Mouse (Mus musculus): ENCODE results near the gene Sdk1.

Sdk1 gene

DNA sequence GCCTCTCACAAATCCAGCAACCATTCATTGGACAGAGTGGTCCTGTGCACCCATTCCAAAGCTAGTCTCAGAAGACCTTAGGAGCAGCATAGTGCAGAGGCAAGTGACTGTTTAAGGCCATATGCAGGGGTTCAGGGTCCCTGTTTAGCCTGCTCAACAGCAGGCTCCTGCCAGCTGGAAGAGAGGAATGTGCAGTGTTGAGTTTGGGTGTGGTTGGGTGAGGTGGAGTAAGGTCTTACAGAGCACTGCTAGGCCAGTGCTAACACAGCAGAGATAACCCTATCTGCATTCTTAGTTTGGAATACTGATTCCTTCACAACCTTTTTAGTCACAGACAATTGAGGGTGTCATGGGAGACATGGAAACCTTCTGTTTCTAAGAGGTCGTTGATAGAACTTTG lies 206.0 kb downstream of the Sdk1 start:
- CTCF ChIA-PET, result no interaction called here

GRCm38 (mm10) chr5:141463417-141463816 lies 222.1 kb downstream of the Sdk1 start:
- CTCF ChIA-PET, result no interaction called here

GRCm38 (mm10) chr5:141468821-141469220 lies 227.5 kb downstream of the Sdk1 start:
- CTCF ChIA-PET, result no interaction called here

DNA sequence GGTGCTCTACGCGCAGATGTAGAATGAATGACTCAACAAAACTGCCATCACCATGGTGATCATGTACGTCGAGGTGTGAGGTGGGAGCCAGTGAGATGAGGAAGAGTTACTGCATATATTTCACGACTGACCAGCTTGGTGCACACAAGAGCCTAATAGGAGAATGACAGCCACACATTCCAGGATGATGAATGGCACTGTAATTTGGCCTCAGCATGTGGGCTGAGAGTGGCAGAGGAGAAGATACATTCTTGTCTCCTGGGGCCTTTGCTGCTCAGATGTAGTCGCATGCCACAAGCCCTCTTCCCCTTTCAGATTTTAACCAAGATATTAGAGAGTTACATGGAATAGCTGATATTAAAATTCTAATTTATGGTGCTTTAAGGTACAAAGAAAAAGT lies 264.0 kb downstream of the Sdk1 start:
- CTCF ChIA-PET, result no interaction called here

DNA sequence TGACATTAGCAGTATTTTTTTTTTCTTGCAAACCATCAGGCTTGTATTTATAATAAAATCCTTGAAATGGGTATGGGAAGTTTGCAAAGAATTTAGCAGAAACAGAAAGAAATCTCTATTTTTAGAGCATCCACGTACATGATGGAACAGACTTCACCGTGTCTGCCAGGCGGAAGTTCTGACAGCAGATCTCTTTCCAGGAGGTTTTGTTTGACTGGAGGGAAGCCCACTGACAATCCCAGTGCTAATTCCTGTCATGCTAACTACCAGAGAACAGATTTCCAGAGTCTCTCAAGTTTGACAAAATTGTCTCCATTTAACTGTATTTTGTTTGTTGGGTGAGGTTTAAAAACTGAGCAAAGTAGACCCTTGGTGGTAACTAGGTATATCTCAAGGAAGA lies 265.1 kb downstream of the Sdk1 start:
- CTCF ChIA-PET, result no interaction called here

DNA sequence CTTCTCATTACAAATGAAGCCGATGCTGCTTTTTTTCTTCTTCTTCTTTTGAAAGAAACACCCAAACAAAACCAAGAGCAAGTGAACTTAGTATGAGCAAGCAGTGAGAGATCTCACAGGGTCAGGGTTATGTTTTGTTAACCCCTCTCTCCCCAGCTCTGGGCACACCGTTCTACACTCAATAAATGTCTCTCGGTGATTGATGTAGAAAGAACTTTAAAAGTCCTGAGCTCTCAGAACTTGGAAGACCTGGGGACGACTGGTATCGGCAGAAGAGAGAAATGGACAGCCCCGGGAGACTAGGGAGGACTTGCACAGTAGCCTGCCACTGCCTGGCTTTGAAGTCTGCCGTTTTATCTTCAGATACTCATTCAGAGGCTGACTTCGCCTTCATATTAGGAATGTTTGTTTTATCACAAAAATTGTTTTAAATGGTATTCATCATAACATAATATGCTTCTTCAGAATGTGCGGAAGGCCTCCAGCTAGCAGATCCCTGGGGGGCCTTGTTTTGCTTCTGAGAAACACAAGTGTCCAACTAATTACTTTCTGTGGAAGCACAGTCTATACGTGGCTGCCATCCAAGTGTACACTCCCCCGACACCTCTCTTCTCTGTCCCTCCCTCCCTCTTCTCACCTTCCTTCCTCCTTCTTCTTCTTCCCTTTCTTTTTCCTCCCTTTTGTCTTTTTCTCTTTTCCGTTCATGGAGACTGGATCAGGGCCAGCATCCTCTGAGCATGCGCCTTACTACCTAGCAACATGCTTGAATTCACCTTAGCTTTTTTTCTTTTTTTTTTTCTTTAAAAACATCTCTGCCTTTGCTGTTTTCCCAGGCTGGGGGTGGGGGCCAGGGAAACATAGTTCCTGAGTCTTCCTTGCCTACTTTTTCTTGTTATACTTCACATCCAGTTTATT lies 283.8 kb downstream of the Sdk1 start:
- CTCF ChIA-PET, result no interaction called here

- CTCF ChIA-PET, result interaction anchor here (0.7 kb wide), 1 partner anchor 1144 kb away, joined by 5 read pairs; no protein-coding TSS in a partner anchor
Observed at GRCm38 (mm10) chr5:141540193-141540592, 298.9 kb downstream of the Sdk1 start.

GRCm38 (mm10) chr5:141542890-141543666 lies 301.8 kb downstream of the Sdk1 start:
- CTCF ChIA-PET, result no interaction called here

- CTCF ChIA-PET, result no interaction called here
Observed at GRCm38 (mm10) chr5:141553444-141553843, 312.2 kb downstream of the Sdk1 start.

DNA sequence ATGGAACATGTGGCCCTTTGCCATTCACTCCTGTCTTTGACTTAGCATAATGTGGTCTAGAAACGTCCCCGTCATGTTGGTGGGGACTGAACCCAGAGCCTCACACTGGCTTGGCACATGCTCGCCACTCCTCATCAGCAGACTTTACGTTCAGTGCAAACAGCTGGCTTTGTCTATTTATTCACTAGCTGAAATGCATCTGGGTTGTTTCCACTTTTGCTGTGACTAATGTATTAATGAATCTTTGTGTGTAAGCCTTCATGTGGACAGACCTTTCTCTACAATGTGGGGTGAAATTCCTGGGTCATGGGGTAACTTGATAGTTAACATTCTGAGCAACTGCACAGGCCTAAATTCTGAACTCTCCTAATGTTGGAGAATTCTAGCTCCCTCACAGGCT lies 317.4 kb downstream of the Sdk1 start:
- CTCF ChIA-PET, result no interaction called here

- CTCF ChIA-PET, result no interaction called here
Observed at GRCm38 (mm10) chr5:141560325-141560724, 319.0 kb downstream of the Sdk1 start.

- CTCF ChIA-PET, result no interaction called here
Observed at GRCm38 (mm10) chr5:141561989-141562560, 320.8 kb downstream of the Sdk1 start.

DNA sequence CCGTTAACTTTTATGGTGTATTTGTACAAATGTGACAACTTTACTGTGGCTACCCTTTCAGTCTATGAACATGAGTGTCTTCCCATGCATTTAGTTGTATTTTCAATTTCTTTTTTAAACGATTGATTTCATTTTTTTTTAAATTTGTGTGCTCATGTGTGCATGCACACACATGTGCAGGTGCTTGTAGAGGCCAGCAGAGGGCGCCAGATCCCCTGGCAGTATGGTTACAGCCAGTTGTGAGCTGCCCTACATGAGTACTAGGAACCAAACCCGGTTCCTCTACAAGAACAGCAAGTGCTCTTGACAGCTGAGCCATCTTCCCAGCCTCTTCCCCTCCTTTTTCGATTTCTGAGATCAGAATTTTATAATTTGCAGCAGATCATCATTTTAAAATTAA lies 322.9 kb downstream of the Sdk1 start:
- CTCF ChIA-PET, result no interaction called here

GRCm38 (mm10) chr5:141568106-141568505 lies 326.8 kb downstream of the Sdk1 start:
- CTCF ChIA-PET, result no interaction called here

DNA sequence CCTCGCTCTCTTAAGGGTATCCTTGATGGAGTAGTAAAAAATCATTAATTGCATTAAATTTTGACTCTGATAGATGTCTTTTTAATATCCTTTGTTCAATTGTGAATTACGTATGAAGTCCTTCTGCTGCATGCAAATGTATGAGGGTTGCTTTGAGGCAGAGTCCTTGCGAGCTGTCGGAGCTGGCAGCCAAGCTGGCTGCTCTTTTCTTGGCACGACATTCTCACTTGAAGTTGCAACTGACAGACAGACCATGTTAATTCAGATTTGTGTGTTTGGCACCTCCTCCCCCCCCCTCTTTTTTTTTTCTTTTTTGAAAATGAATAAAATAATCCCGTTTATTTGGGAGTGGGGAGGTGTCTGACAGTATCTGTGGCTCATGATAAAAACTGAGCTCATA lies 329.2 kb downstream of the Sdk1 start:
- CTCF ChIA-PET, result no interaction called here

GRCm38 (mm10) chr5:141574263-141574662 lies 333.0 kb downstream of the Sdk1 start:
- CTCF ChIA-PET, result no interaction called here

- CTCF ChIA-PET, result no interaction called here
Observed at GRCm38 (mm10) chr5:141591246-141591645, 350.0 kb downstream of the Sdk1 start.

GRCm38 (mm10) chr5:141612721-141613120 lies 371.4 kb downstream of the Sdk1 start:
- CTCF ChIA-PET, result no interaction called here

DNA sequence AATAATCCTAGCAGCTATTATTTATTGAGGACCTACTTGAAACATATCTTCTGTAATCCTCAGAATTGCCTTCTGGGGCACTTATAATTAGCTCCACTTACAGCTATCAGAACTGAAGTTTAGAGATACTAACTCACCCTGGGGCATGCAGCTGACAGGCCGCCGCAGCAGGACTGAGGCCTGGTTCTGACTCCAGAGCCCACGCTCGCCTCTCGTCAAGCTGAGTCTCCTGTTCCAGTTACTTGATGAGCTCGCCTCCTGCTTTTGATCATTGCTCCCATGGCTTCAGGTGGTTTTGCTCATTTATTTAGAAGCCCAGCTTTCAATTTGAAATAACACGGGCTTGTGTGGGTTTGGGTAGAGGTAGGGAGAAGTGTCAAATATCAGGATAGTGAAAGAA lies 374.5 kb downstream of the Sdk1 start:
- CTCF ChIA-PET, result no interaction called here

DNA sequence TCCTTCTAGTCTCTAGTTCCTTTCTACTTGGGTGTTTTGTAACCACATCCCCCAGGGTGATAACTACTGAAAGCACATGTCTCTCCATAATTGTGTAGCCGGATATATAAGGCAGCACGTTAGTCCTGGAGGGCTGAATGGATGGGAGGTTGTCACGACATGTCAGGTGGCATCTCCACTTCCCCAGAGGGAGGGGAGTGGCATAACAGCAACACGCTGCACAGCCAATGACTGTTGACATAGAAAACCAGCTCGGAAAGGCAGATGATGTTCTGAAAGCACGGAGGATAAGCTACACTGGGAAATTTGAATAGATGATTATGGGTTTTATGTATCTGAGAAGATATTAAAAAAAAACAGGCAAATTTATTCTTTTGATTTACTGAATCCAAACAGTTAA lies 376.4 kb downstream of the Sdk1 start:
- CTCF ChIA-PET, result no interaction called here

GRCm38 (mm10) chr5:141625401-141625800 lies 384.1 kb downstream of the Sdk1 start:
- CTCF ChIA-PET, result no interaction called here

DNA sequence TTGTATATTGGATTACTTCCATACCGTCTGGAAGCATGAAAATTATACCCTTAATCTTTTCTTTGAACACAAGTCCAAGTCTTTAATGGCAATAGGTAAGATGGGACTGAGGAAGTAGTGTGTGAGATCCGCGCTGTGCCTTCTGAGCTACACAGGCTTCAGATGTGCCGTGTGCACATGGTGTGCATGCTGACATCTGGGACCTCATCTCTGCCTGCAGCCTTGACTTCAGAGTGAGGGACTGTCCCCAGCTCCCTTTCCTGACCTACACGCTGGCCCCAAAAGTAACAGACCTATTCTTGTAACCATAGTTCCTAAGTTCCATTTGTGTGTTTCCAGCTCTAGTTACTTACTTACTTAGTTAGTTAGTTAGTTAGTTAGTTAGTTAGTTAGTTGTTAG lies 390.4 kb downstream of the Sdk1 start:
- CTCF ChIA-PET, result no interaction called here

GRCm38 (mm10) chr5:141633271-141633670 lies 392.0 kb downstream of the Sdk1 start:
- CTCF ChIA-PET, result interaction anchor here (0.5 kb wide), 1 partner anchor 71 kb away, joined by 3 read pairs; no protein-coding TSS in a partner anchor
